Mouse (Mus musculus) kidney, adult 2 months (tissue): ENCODE results near the gene Coro7.

ENCODE experiments used
- CTCF ChIP-seq: fragments of 200-500 bp; conservative IDR thresholded peaks from 2 replicates; pipeline ENCODE4 v1.5.1; 2011; ENCODE audit warnings: low read depth, mild to moderate bottlenecking, control low read depth, low read length, moderate library complexity, mixed read lengths; ENCODE audit not compliant: insufficient read depth, insufficient read length
- POLR2A ChIP-seq: fragments of 200-500 bp; IDR thresholded peaks from one replicate; pipeline ENCODE4 v1.6.1; 2011; ENCODE audit warnings: low read depth, low read length, control low read depth

GRCm38 (mm10) chr16:4683581-4684456 is 4.2 kb upstream of the Coro7 start:
- TF ChIP-seq POLR2A (peak; percentile 79), CTCF (no peak)
